Mouse (Mus musculus) midbrain, postnatal 0 days (tissue): ENCODE measurements at regions not wholly inside any gene's neighbourhood (a gene's known extent, or its start where the extent isn't known, plus 50 kb on each side); places are given as distances from the start of the nearest gene placed in this dataset.
"Not testable (repeated sequence)": the region's sequence is repeated elsewhere in the genome, so short reads cannot be mapped to it uniquely, and the experiment has no call there.

Source experiments
- ATAC-seq: fragments of 200-750 bp; cut with Nextera tagmentation; 2 replicates; pipeline ENCODE4 v1.8.0; 2017; ENCODE audit warnings: moderate number of reproducible peaks, mild to moderate bottlenecking, moderate TSS enrichment, moderate library complexity; ENCODE audit not compliant: low FRiP score
- DNase-seq: peaks from one replicate; pipeline ENCODE4 v3.0.0-alpha.2; 2015; ENCODE audit warnings: low spot score
- H3K27ac ChIP-seq: fragments of 300-500 bp; sonication (generic); 2 replicates; pipeline ENCODE4 v1.5.1; 2014; ENCODE audit warnings: low read depth, mild to moderate bottlenecking, low read length, mixed read lengths
- H3K27me3 ChIP-seq: fragments of 300-500 bp; sonication (generic); 2 replicates; pipeline ENCODE4 v1.6.1; 2014; ENCODE audit warnings: low read length, control low read depth, mixed read lengths; ENCODE audit not compliant: insufficient read depth
- H3K36me3 ChIP-seq: fragments of 300-500 bp; sonication (generic); 2 replicates; pipeline ENCODE4 v1.6.1; 2014; ENCODE audit warnings: low read length, control low read depth, mixed read lengths; ENCODE audit not compliant: insufficient read depth
- H3K4me1 ChIP-seq: fragments of 300-500 bp; sonication (generic); 2 replicates; pipeline ENCODE4 v1.6.1; 2014; ENCODE audit warnings: mild to moderate bottlenecking, control low read depth, antibody characterized with exemption, low read length, mixed read lengths; ENCODE audit not compliant: insufficient read depth
- H3K4me2 ChIP-seq: fragments of 300-500 bp; sonication (generic); 2 replicates; pipeline ENCODE4 v1.6.1; 2014; ENCODE audit warnings: low read depth, mild to moderate bottlenecking, low read length, mixed read lengths; ENCODE audit not compliant: poor library complexity, severe bottlenecking
- H3K4me3 ChIP-seq: fragments of 300-500 bp; sonication (generic); 2 replicates; pipeline ENCODE4 v1.5.1; 2014; ENCODE audit warnings: low read depth, mild to moderate bottlenecking, low read length, moderate library complexity
- H3K9ac ChIP-seq: fragments of 300-500 bp; sonication (generic); replicated peaks from 2 replicates; pipeline ENCODE4 v1.6.1; 2014; ENCODE audit warnings: mild to moderate bottlenecking, low read length, moderate library complexity, mixed read lengths; ENCODE audit not compliant: poor library complexity, severe bottlenecking
- H3K9me3 ChIP-seq: fragments of 300-500 bp; sonication (generic); 2 replicates; pipeline ENCODE4 v1.6.1; 2016; ENCODE audit warnings: low read length, control low read depth
- CTCF ChIP-seq: IDR thresholded peaks from 2 replicates; pipeline ENCODE4 v1.5.1; 2016; ENCODE audit warnings: antibody characterized with exemption, mild to moderate bottlenecking
- WGBS: fragments of 180-500 bp; shearing (Covaris S2); extraction: QIAGEN DNeasy Blood & Tissue Kit; methylation state at CpG from one replicate; pipeline ENCODE4 v1.1.7; 2014; 5-methylcytosine and 5-hydroxymethylcytosine counted together

DNA sequence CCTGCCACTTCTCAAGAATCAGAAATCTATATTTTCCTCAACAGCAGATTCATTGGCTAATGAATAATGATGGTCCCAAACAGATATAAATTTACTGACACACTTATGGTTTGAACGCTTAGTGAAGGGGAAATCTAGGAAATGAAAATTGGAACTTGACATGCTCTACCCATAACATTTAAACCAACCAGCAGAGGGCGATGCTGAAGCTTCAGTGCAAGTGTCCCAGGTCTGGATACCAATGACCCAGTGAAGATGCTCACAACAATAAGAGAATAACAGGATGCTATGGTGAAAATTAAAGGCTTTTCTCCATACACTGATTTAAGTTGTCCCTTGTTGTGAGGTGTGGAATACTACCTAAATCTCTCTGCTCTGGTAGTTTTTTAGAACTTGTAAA is 236.0 kb upstream of the Rorb start:
- DNase-seq (no peak), ATAC-seq (no peak)
- Histone ChIP-seq H3K9me3 (no peaks in the 10 kb centered on the region), H3K4me1 (no peaks in the 10 kb centered on the region), H3K4me2 (no peak overlapping the region), H3K27ac (no peak overlapping the region), H3K27me3 (no peaks in the 10 kb centered on the region), H3K9ac (no peak overlapping the region), H3K36me3 (no peaks in the 10 kb centered on the region), H3K4me3 (no peak overlapping the region)
- 58% methylated on average over 2 of the region's 2 CpGs for WGBS
- TF ChIP-seq CTCF, result peak; percentile 38; the same call in 1 of the 2 replicates

DNA sequence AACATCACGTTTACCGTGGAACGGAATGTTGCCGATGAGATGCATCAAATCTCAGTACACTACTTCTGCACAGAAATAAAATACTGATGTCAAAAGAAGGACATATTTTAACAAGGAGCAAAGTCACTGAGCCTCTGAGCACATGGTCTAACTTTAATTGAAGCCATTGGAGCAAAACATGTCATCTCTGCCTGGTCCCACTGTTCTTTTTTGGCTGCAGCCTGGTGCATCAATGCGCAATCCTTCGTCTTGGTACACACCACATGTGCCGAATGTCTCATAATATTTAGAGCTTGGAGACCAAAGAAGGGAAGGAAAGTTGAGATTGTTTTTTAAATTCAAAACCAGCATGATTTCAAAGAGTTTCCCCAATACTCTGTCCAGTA is 233.4 kb upstream of the Rorb start:
- Histone ChIP-seq H3K27ac (no peak overlapping the region), H3K9me3 (no peaks in the 10 kb centered on the region), H3K4me2 (peak overlapping the region; percentile 9; the same call in 1 of the 2 replicates), H3K4me3 (no peak overlapping the region), H3K9ac (no peak overlapping the region), H3K27me3 (no peaks in the 10 kb centered on the region), H3K36me3 (no peaks in the 10 kb centered on the region), H3K4me1 (no peaks in the 10 kb centered on the region)
- ATAC-seq, result peak; percentile 52; the same call in 1 of the 2 replicates
- TF ChIP-seq CTCF, result no peak
- no peak for DNase-seq
- 47% methylated on average over 7 of the region's 7 CpGs for WGBS

DNA sequence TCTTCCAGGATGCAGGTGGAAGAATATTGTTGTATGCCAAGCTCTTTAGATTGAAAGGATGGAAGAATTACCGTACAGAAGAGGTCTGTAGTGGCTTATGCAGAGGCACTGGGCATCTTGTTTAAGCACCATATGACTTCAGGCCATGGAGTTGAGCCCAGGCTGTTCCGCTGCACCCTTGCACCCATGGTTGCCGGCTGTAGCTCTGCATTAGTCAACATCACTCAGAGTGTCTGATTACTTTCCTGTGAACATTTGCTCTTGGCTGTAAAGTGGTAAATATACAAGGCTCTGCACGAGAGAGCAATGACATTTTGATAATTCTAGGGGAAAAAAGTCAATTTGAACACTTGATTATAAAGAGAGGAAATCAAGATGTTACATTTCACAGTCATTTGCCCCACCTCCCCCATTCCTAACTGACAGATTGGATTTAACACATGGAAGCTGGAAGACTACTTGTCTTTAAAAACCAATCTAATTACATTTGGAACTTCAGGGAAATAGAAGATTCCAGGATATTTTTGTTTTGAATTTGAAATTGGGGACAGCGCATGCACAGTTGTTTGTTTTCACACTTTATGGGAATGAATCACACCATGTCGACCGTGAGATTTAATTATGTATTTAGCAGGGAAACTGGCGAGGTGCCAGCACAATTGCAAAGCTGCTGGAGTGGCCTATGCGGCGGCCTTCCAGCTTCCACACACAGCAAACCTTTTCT is 232.9 kb upstream of the Rorb start:
- peak; percentile 84 for DNase-seq
- Histone ChIP-seq H3K4me1 (no peaks in the 10 kb centered on the region), H3K9ac (no peak overlapping the region), H3K27me3 (no peaks in the 10 kb centered on the region), H3K27ac (no peak overlapping the region), H3K4me2 (peak overlapping the region; percentile 9; the same call in 1 of the 2 replicates), H3K36me3 (no peaks in the 10 kb centered on the region), H3K4me3 (no peak overlapping the region), H3K9me3 (no peaks in the 10 kb centered on the region)
- ATAC-seq, result peak; percentile 63; the same call in 1 of the 2 replicates
- WGBS, result 39% methylated on average over 10 of the region's 10 CpGs
- TF ChIP-seq CTCF, result no peak

DNA sequence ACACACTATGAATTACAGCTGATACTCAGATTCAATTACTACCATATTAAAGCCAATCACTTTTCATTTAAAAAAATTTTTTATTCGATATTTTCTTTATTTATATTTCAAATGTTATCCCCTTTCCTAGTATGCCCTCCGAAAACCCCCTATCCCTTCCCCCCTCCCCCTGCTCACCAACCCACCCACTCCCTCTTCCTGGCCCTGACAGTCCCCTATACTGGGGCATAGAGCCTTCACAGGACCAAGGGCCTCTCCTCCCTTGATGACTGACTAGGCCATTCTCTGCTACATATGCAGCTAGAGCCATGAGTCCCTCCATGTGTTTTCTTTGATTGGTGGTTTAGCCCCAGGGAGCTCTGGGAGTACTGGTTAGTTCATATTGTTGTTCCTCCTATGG is 196.1 kb upstream of the Rorb start:
- not testable (repeated sequence) for H3K9ac ChIP-seq, H3K27ac ChIP-seq, H3K27me3 ChIP-seq, H3K36me3 ChIP-seq, ATAC-seq, H3K4me3 ChIP-seq, H3K4me2 ChIP-seq, H3K9me3 ChIP-seq, DNase-seq, H3K4me1 ChIP-seq
- WGBS, result 79% methylated on average over 2 of the region's 2 CpGs

DNA sequence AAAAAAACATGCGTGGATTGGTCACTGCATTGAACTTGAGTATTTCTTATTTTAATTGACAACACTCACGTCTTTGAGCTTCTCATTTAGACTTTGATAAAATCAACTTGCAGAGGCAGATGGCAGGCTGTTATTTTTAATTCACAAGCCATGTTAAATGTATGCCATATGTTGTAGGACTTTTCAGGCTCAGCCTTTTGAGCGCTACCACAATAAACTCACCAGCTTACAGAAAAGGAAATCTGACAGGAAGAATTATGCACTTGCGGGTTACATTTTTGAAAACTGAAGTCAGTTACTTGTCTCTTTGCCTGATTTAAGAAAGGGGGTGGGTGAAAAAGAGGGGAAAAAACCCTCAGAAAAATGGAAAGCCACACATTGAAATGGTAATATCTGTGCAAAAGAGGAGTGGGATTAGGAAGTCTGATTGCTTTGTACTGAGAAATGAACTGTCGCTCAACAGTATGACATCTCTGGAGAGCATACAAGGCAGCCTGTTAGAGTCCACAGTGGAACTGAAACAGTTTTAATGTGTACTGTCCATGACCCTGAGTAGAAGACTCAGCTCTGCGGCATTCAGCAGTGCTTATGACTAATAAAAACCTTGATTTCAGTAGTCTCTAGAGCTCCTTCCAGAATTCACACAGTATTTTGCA is 195.6 kb upstream of the Rorb start:
- ATAC-seq (no peak), DNase-seq (no peak)
- Histone ChIP-seq H3K9ac (no peak overlapping the region), H3K36me3 (no peaks in the 10 kb centered on the region), H3K4me2 (no peak overlapping the region), H3K27me3 (no peaks in the 10 kb centered on the region), H3K4me1 (no peaks in the 10 kb centered on the region), H3K4me3 (no peak overlapping the region), H3K9me3 (no peaks in the 10 kb centered on the region), H3K27ac (no peak overlapping the region)
- TF ChIP-seq CTCF, result no peak
- WGBS, result 40% methylated on average over 6 of the region's 6 CpGs

DNA sequence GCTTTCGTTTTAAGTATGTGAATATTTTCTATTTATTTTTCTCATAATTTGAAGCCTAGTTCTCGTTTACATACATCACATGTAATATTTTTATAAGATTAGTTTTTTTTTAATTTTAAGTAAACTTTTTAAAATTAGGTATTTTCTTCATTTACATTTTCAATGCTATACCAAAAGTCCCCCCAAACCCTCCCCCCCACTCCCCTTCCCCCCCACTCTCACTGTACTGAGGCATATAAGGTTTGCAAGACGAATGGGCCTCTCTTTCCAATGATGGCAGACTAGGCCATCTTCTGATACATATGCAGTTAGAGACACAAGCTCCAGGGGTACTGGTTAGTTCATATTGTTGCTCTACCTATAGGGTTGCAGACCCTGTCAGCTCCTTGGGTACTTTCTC is 174.9 kb upstream of the Rorb start:
- DNase-seq, H3K4me2 ChIP-seq, H3K36me3 ChIP-seq, H3K9ac ChIP-seq, H3K4me1 ChIP-seq, H3K27ac ChIP-seq, H3K4me3 ChIP-seq, H3K9me3 ChIP-seq, ATAC-seq, H3K27me3 ChIP-seq: not testable (repeated sequence)
- 87% methylated on average over 3 of the region's 3 CpGs for WGBS
